Mouse (Mus musculus) neural tube, embryonic 13.5 days (tissue): ENCODE measurements around the gene Sorbs1. TPM values are rescaled to one million over a fixed set of nuclear protein-coding genes. Genes with fewer than 3 reads are reported as not detected.

Experiments
- ATAC-seq: fragments of 200-750 bp; cut with Nextera tagmentation; 2 replicates; pipeline ENCODE4 v1.8.0; 2017; ENCODE audit warnings: low read depth, mild to moderate bottlenecking, moderate TSS enrichment, moderate library complexity
- H3K27ac ChIP-seq: fragments of 300-500 bp; sonication (generic); replicated peaks from 2 replicates; pipeline ENCODE4 v1.5.1; 2015; ENCODE audit warnings: moderate library complexity, mild to moderate bottlenecking, inconsistent platforms
- H3K27me3 ChIP-seq: fragments of 300-500 bp; sonication (generic); 2 replicates; pipeline ENCODE4 v1.6.1; 2015; ENCODE audit warnings: mild to moderate bottlenecking, inconsistent platforms
- H3K36me3 ChIP-seq: fragments of 300-500 bp; sonication (generic); 2 replicates; pipeline ENCODE4 v1.6.1; 2015; ENCODE audit warnings: mild to moderate bottlenecking, inconsistent platforms
- H3K4me1 ChIP-seq: fragments of 300-500 bp; sonication (generic); replicated peaks from 2 replicates; pipeline ENCODE4 v1.6.1; 2015; ENCODE audit warnings: inconsistent platforms
- H3K4me2 ChIP-seq: fragments of 300-500 bp; sonication (generic); 2 replicates; pipeline ENCODE4 v1.6.1; 2015; ENCODE audit warnings: inconsistent platforms, mild to moderate bottlenecking, moderate library complexity
- H3K4me3 ChIP-seq: fragments of 300-500 bp; sonication (generic); 2 replicates; pipeline ENCODE4 v1.5.1; 2015; ENCODE audit warnings: mild to moderate bottlenecking, inconsistent platforms
- H3K9ac ChIP-seq: fragments of 300-500 bp; sonication (generic); 2 replicates; pipeline ENCODE4 v1.6.1; 2015; ENCODE audit warnings: moderate library complexity, mild to moderate bottlenecking, inconsistent platforms
- H3K9me3 ChIP-seq: fragments of 300-500 bp; sonication (generic); 2 replicates; pipeline ENCODE4 v1.6.1; 2016; ENCODE audit warnings: inconsistent platforms
- WGBS: fragments of 180-500 bp; shearing (Covaris S2); methylation state at CpG from one replicate; pipeline ENCODE4 v1.1.7; 2015; 5-methylcytosine and 5-hydroxymethylcytosine counted together
- polyA plus RNA-seq: library from polyadenylated mRNA; unstranded; fragments of >200 nt; fragmentation: Nextera tagmentation; extraction: Ambion mirVana; gene quantifications from 2 replicates; pipeline ENCODE4 v1.2.1, GENCODE M21; 2015

The Sorbs1 gene
- polyA plus RNA-seq, 1 experiment from 2014 or later: 105 TPM

- no peak overlapping the region for H3K4me3 ChIP-seq
- no peaks in the 10 kb centered on the region for H3K27me3 ChIP-seq
- ATAC-seq: no peak
- H3K9me3 ChIP-seq: no peaks in the 10 kb centered on the region
- H3K27ac ChIP-seq: no peak overlapping the region
- peaks cover 70% of the 10 kb centered on the region for H3K36me3 ChIP-seq
- H3K4me2 ChIP-seq: no peak overlapping the region
- WGBS: 86% methylated on average over 15 of the region's 15 CpGs
- no peaks in the 10 kb centered on the region for H3K4me1 ChIP-seq
- no peak overlapping the region for H3K9ac ChIP-seq
These were observed 203.0 kb downstream of the Sorbs1 start for GRCm38 (mm10) chr19:40310410-40311130.

DNA sequence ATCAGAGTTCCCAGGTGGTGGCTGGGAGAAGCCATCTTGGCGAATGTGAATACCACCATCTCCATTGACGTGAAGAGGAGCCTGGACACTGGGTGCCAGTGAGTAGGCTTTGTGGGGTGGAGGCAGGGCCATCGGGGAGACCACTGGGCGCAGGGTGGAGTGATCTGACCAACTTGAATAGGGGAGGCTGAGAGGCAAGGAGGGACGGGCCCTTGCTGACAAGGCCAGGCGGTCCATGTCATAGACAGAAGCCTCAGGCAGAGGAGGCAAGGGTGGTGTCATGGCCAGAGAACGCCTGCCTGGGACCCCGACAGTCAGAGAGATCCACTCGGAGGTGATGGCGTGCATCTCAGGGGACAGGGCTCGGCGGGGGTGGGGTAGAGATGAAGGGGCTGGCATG lies 203.7 kb downstream of the Sorbs1 start:
- Histone ChIP-seq H3K4me2 (no peak overlapping the region), H3K4me1 (no peaks in the 10 kb centered on the region), H3K27me3 (no peaks in the 10 kb centered on the region), H3K36me3 (peaks cover 69% of the 10 kb centered on the region), H3K9ac (no peak overlapping the region), H3K4me3 (no peak overlapping the region), H3K9me3 (no peaks in the 10 kb centered on the region), H3K27ac (no peak overlapping the region)
- WGBS: 93% methylated on average over 12 of the region's 12 CpGs
- ATAC-seq: no peak

DNA sequence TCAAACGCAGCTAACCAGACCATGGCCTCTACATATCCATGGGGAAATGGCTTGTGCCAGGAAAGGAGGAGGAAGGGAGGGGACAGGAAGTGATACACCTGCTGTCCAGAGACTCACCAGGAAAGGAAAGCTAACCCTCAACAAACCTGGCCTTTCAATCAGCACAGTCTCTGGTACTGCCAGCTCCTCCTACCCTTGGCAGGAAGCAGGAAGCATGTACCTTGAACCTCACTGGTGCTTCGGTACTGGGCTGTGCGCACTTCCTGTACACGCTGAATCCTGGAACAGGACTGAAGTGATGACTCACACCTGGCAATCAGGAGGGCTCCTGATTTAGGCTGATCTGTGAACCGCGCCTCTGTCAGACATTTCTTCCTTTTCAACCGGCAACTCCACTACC lies 206.0 kb downstream of the Sorbs1 start:
- H3K4me3 ChIP-seq: no peak overlapping the region

GRCm38 (mm10) chr19:40306631-40307030 lies 206.9 kb downstream of the Sorbs1 start:
- Histone ChIP-seq H3K9me3 (no peaks in the 10 kb centered on the region), H3K27ac (no peak overlapping the region), H3K4me3 (no peak overlapping the region), H3K4me1 (no peaks in the 10 kb centered on the region), H3K4me2 (no peak overlapping the region), H3K27me3 (no peaks in the 10 kb centered on the region), H3K36me3 (peaks cover 47% of the 10 kb centered on the region), H3K9ac (no peak overlapping the region)
- ATAC-seq: no peak
- WGBS: 74% methylated on average over 2 of the region's 2 CpGs

More for the DNA sequence above, 206.0 kb downstream of the Sorbs1 start:
- H3K36me3 ChIP-seq: peaks cover 50% of the 10 kb centered on the region
- H3K4me2 ChIP-seq: no peak overlapping the region
- ATAC-seq: no peak
- WGBS: 88% methylated on average over 7 of the region's 7 CpGs
- H3K9ac ChIP-seq: no peak overlapping the region
- no peaks in the 10 kb centered on the region for H3K4me1 ChIP-seq
- no peaks in the 10 kb centered on the region for H3K27me3 ChIP-seq
- H3K27ac ChIP-seq: no peak overlapping the region
- no peaks in the 10 kb centered on the region for H3K9me3 ChIP-seq

DNA sequence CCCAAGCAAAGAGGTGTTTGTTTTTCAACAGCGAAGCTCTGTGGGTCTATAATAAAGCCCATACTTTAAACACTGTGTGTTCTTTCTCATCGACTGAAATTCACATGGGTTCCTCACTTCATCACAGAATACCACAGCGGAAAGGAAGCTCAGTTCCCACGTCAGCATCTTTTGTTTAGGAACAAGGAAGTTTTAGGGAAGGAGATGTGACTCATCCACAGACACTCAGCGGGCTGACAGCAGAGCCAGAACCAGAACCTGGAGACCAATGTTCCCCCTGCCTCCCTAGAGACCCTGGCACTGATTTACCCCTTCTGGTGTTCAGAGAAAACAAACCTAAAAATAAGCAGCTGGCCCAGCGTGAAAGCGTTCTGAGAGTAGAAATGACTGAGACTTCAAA lies 208.1 kb downstream of the Sorbs1 start:
- no peaks in the 10 kb centered on the region for H3K27me3 ChIP-seq
- no peaks in the 10 kb centered on the region for H3K9me3 ChIP-seq
- peaks cover 44% of the 10 kb centered on the region for H3K36me3 ChIP-seq
- no peak overlapping the region for H3K27ac ChIP-seq
- H3K9ac ChIP-seq: no peak overlapping the region
- WGBS: 83% methylated on average over 7 of the region's 7 CpGs
- ATAC-seq: no peak
- H3K4me3 ChIP-seq: no peak overlapping the region
- peaks cover 6% of the 10 kb centered on the region for H3K4me1 ChIP-seq
- no peak overlapping the region for H3K4me2 ChIP-seq

GRCm38 (mm10) chr19:40302916-40303315 lies 210.7 kb downstream of the Sorbs1 start:
- WGBS: 86% methylated on average over 9 of the region's 9 CpGs
- Histone ChIP-seq H3K9ac (no peak overlapping the region), H3K9me3 (no peaks in the 10 kb centered on the region), H3K4me2 (no peak overlapping the region), H3K27ac (no peak overlapping the region), H3K4me3 (no peak overlapping the region), H3K36me3 (peaks cover 39% of the 10 kb centered on the region), H3K27me3 (no peaks in the 10 kb centered on the region), H3K4me1 (peaks cover 21% of the 10 kb centered on the region)
- ATAC-seq: no peak

- ATAC-seq: no peak
These were observed 211.1 kb downstream of the Sorbs1 start for GRCm38 (mm10) chr19:40302477-40302876.

GRCm38 (mm10) chr19:40299983-40300759 lies 213.4 kb downstream of the Sorbs1 start:
- H3K4me3 ChIP-seq: no peak overlapping the region
- no peak overlapping the region for H3K9ac ChIP-seq
- no peak overlapping the region for H3K27ac ChIP-seq
- 71% methylated on average over 12 of the region's 12 CpGs for WGBS
- peaks cover 21% of the 10 kb centered on the region for H3K4me1 ChIP-seq
- H3K27me3 ChIP-seq: no peaks in the 10 kb centered on the region
- H3K9me3 ChIP-seq: no peaks in the 10 kb centered on the region
- H3K4me2 ChIP-seq: no peak overlapping the region
- H3K36me3 ChIP-seq: peaks cover 33% of the 10 kb centered on the region
- ATAC-seq: peak; percentile 29; the same call in 1 of the 2 replicates

More at GRCm38 (mm10) chr19:40302477-40302876, 211.1 kb downstream of the Sorbs1 start:
- H3K27ac ChIP-seq: no peak overlapping the region
- no peak overlapping the region for H3K4me2 ChIP-seq
- peaks cover 21% of the 10 kb centered on the region for H3K4me1 ChIP-seq
- H3K9ac ChIP-seq: no peak overlapping the region
- peaks cover 35% of the 10 kb centered on the region for H3K36me3 ChIP-seq
- H3K4me3 ChIP-seq: no peak overlapping the region
- no peaks in the 10 kb centered on the region for H3K27me3 ChIP-seq
- 93% methylated on average over 5 of the region's 5 CpGs for WGBS
- no peaks in the 10 kb centered on the region for H3K9me3 ChIP-seq

DNA sequence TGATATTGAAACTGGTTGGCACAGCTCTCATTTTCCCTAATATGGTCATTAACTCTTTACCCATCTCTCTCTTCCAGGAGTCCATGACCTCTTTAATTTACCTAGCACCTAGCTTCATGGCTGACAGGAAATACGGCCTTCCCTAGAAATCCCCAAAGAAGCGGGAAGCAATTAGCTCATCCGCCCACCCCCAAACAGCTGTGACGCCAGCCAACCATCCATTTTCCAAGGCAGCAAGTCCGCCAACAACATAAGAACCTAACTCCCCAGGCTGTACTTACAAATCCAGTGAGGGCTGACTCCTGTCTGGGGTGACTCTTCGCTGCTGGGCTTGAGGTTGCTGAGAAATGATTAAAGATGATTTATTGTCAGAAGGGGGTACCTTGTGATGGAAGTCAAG lies 214.4 kb downstream of the Sorbs1 start:
- Histone ChIP-seq H3K9ac (no peak overlapping the region), H3K4me1 (peaks cover 21% of the 10 kb centered on the region), H3K36me3 (peaks cover 37% of the 10 kb centered on the region), H3K4me3 (no peak overlapping the region), H3K27ac (no peak overlapping the region), H3K27me3 (no peaks in the 10 kb centered on the region), H3K9me3 (no peaks in the 10 kb centered on the region), H3K4me2 (no peak overlapping the region)
- WGBS: 45% methylated on average over 6 of the region's 6 CpGs
- peak; percentile 45; the same call in 1 of the 2 replicates for ATAC-seq

GRCm38 (mm10) chr19:40298574-40298973 lies 215.0 kb downstream of the Sorbs1 start:
- H3K9me3 ChIP-seq: no peaks in the 10 kb centered on the region
- ATAC-seq: no peak
- 71% methylated on average over 2 of the region's 2 CpGs for WGBS
- no peak overlapping the region for H3K9ac ChIP-seq
- peaks cover 43% of the 10 kb centered on the region for H3K36me3 ChIP-seq
- H3K27me3 ChIP-seq: no peaks in the 10 kb centered on the region
- no peak overlapping the region for H3K4me2 ChIP-seq
- peaks cover 21% of the 10 kb centered on the region for H3K4me1 ChIP-seq
- no peak overlapping the region for H3K4me3 ChIP-seq
- no peak overlapping the region for H3K27ac ChIP-seq

- peaks cover 21% of the 10 kb centered on the region for H3K4me1 ChIP-seq
- no peak for ATAC-seq
- no peak overlapping the region for H3K9ac ChIP-seq
- H3K27me3 ChIP-seq: no peaks in the 10 kb centered on the region
- no peak overlapping the region for H3K4me2 ChIP-seq
- H3K4me3 ChIP-seq: no peak overlapping the region
- 81% methylated on average over 4 of the region's 4 CpGs for WGBS
- H3K36me3 ChIP-seq: peaks cover 43% of the 10 kb centered on the region
- no peaks in the 10 kb centered on the region for H3K9me3 ChIP-seq
- H3K27ac ChIP-seq: no peak overlapping the region
These were observed 215.8 kb downstream of the Sorbs1 start for GRCm38 (mm10) chr19:40297798-40298144.

- peaks cover 43% of the 10 kb centered on the region for H3K36me3 ChIP-seq
- H3K9me3 ChIP-seq: no peaks in the 10 kb centered on the region
- H3K4me1 ChIP-seq: peaks cover 21% of the 10 kb centered on the region
- H3K27me3 ChIP-seq: no peaks in the 10 kb centered on the region
- H3K4me2 ChIP-seq: no peak overlapping the region
- H3K27ac ChIP-seq: no peak overlapping the region
- ATAC-seq: no peak
- H3K4me3 ChIP-seq: no peak overlapping the region
- no peak overlapping the region for H3K9ac ChIP-seq
- WGBS: 77% methylated on average over 7 of the region's 7 CpGs
These were observed 216.3 kb downstream of the Sorbs1 start for GRCm38 (mm10) chr19:40297078-40297797.
